Mouse (Mus musculus) midbrain, embryonic 16.5 days (tissue): Measurements from ENCODE around the gene Tmem240. TPM values are rescaled to one million over a fixed set of nuclear protein-coding genes. Genes with fewer than 3 reads are reported as not detected.

Source experiments
- ATAC-seq: fragments of 200-750 bp; cut with Nextera tagmentation; 2 replicates; pipeline ENCODE4 v1.8.0; 2017; ENCODE audit warnings: moderate TSS enrichment
- H3K27ac ChIP-seq: fragments of 300-500 bp; sonication (generic); 2 replicates; pipeline ENCODE4 v1.5.1; 2014; ENCODE audit warnings: mild to moderate bottlenecking, low read length, mixed read lengths
- H3K27me3 ChIP-seq: fragments of 300-500 bp; sonication (generic); 2 replicates; pipeline ENCODE4 v1.6.1; 2014; ENCODE audit warnings: low read depth, low read length, mixed read lengths; ENCODE audit not compliant: control insufficient read depth, insufficient read depth
- H3K36me3 ChIP-seq: fragments of 300-500 bp; sonication (generic); 2 replicates; pipeline ENCODE4 v1.6.1; 2014; ENCODE audit warnings: mild to moderate bottlenecking, low read length, moderate library complexity, mixed read lengths; ENCODE audit not compliant: control insufficient read depth, insufficient read depth
- H3K4me1 ChIP-seq: fragments of 300-500 bp; sonication (generic); 2 replicates; pipeline ENCODE4 v1.6.1; 2014; ENCODE audit warnings: mild to moderate bottlenecking, low read length, mixed read lengths; ENCODE audit not compliant: control insufficient read depth, insufficient read depth
- H3K4me2 ChIP-seq: fragments of 300-500 bp; sonication (generic); 2 replicates; pipeline ENCODE4 v1.6.1; 2014; ENCODE audit warnings: mild to moderate bottlenecking, low read length, mixed read lengths
- H3K4me3 ChIP-seq: fragments of 300-500 bp; sonication (generic); 2 replicates; pipeline ENCODE4 v1.5.1; 2014; ENCODE audit warnings: low read depth, mild to moderate bottlenecking, low read length, moderate library complexity, mixed read lengths
- H3K9ac ChIP-seq: fragments of 300-500 bp; sonication (generic); 2 replicates; pipeline ENCODE4 v1.6.1; 2014; ENCODE audit warnings: low read depth, low read length, mixed read lengths
- H3K9me3 ChIP-seq: fragments of 300-500 bp; sonication (generic); replicated peaks from 2 replicates; pipeline ENCODE4 v1.6.1; 2014; ENCODE audit warnings: mild to moderate bottlenecking, low read length, mixed read lengths; ENCODE audit not compliant: control insufficient read depth, poor library complexity, severe bottlenecking
- WGBS: fragments of 180-500 bp; shearing (Covaris S2); extraction: QIAGEN DNeasy Blood & Tissue Kit; methylation state at CpG from one replicate; pipeline ENCODE4 v1.1.7; 2014; 5-methylcytosine and 5-hydroxymethylcytosine counted together
- polyA plus RNA-seq: library from polyadenylated mRNA; unstranded; fragments of >200 nt; fragmentation: Nextera tagmentation; extraction: Ambion mirVana; gene quantifications from 2 replicates; pipeline ENCODE4 v1.2.1, GENCODE M21; 2015

The Tmem240 gene
- polyA plus RNA-seq, 1 experiment from 2014 or later, result 25.3 TPM

DNA sequence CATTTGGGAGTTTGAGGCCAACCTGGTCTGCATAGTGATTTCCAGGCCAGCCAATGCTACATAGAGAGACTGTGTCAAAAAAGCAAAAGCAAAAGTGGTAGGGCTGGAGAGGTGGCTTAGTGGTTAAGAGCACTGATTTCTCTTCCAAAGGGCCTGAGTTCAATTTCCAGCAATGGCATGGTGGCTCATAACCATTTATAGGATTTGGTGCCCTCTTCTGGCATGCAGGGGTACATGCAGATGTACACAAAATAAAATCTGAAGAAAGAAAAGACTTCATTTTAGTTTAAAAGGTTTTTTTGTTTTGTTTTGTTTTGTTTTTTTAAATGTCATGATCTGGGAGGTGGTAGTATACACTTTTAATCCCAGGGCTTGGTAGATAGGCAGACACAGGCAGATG lies 34.2 kb upstream of the Tmem240 start:
- H3K4me1 ChIP-seq, result peaks cover 19% of the 10 kb centered on the region
- H3K9me3 ChIP-seq, result no peaks in the 10 kb centered on the region
- no peak for ATAC-seq
- no peak overlapping the region for H3K9ac ChIP-seq
- H3K27ac ChIP-seq, result no peak overlapping the region
- H3K4me3 ChIP-seq, result no peak overlapping the region
- no peak overlapping the region for H3K4me2 ChIP-seq
- H3K36me3 ChIP-seq, result no peaks in the 10 kb centered on the region
- H3K27me3 ChIP-seq, result no peaks in the 10 kb centered on the region

GRCm38 (mm10) chr4:155703425-155703929 lies 31.1 kb upstream of the Tmem240 start:
- no peaks in the 10 kb centered on the region for H3K36me3 ChIP-seq
- peaks cover 15% of the 10 kb centered on the region for H3K4me1 ChIP-seq
- H3K9me3 ChIP-seq, result no peaks in the 10 kb centered on the region
- no peak for ATAC-seq
- 97% methylated on average over 4 of the region's 4 CpGs for WGBS
- H3K27me3 ChIP-seq, result no peaks in the 10 kb centered on the region
- H3K9ac ChIP-seq, result no peak overlapping the region
- no peak overlapping the region for H3K27ac ChIP-seq
- no peak overlapping the region for H3K4me3 ChIP-seq
- H3K4me2 ChIP-seq, result no peak overlapping the region

- peaks cover 18% of the 10 kb centered on the region for H3K4me1 ChIP-seq
- H3K9me3 ChIP-seq, result no peaks in the 10 kb centered on the region
- 1% methylated on average over 83 of the region's 83 CpGs for WGBS
- peak within 1 kb of the TSS; percentile 96 for H3K27ac ChIP-seq
- peak within 1 kb of the TSS; percentile 96 for H3K9ac ChIP-seq
- H3K4me2 ChIP-seq, result peak within 1 kb of the TSS; percentile 93
- H3K36me3 ChIP-seq, result no peaks in the 10 kb centered on the region
- peak within 1 kb of the TSS; percentile 97 for H3K4me3 ChIP-seq
- H3K27me3 ChIP-seq, result no peaks in the 10 kb centered on the region
- peak; percentile 96 for ATAC-seq
These were observed 29.6 kb upstream of the Tmem240 start, which contains the start of gene Ssu72 for GRCm38 (mm10) chr4:155704721-155705591. Gene Ssu72 (plus strand): TSS chr4:155704800.

DNA sequence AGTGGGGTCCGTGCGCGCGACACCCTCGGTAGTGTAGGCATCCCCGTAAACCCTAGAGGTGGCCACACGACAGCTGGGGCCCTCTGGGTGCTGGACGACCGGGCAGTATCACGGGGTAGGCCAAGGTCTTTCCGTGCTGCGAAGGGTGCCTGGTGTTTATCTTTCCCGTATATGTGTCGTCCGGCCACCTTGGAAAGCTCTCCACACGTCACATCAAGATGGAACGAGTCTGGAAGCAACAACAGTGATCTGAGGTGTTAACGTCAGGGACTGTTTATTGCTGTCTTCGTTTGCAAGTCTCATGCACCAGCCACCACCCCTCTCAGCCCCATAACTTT lies 29.0 kb upstream of the Tmem240 start:
- WGBS, result under 1% methylated on average over 19 of the region's 19 CpGs
- ATAC-seq, result no peak
- Histone ChIP-seq H3K4me3 (peak overlapping the region; percentile 97), H3K36me3 (no peaks in the 10 kb centered on the region), H3K9me3 (no peaks in the 10 kb centered on the region), H3K27ac (peak overlapping the region; percentile 96), H3K4me1 (peaks cover 18% of the 10 kb centered on the region), H3K27me3 (no peaks in the 10 kb centered on the region), H3K4me2 (peak overlapping the region; percentile 85), H3K9ac (peak overlapping the region; percentile 96)

DNA sequence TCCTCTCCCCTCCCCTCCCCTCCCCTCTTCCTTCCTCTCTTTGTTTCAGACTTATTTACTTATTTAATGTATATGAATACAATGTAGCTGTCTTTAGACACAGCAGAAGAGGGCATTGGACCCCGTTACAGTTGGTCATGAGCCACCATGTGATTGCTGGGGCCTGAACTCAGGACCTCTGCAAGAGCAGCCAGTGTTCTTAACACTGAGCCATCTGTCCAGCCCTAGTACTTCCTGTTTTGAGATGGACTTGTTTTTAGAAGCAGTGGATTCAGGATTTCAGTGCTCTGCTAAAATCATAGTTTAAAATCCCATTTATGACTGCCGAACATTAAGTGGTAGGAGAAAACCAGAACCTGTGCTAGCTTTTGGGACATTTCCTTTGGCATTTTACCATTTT lies 26.0 kb upstream of the Tmem240 start:
- no peak for ATAC-seq
- no peaks in the 10 kb centered on the region for H3K36me3 ChIP-seq
- no peak overlapping the region for H3K27ac ChIP-seq
- 85% methylated on average over 2 of the region's 2 CpGs for WGBS
- H3K4me1 ChIP-seq, result peaks cover 21% of the 10 kb centered on the region
- H3K9me3 ChIP-seq, result no peaks in the 10 kb centered on the region
- H3K27me3 ChIP-seq, result no peaks in the 10 kb centered on the region
- H3K4me3 ChIP-seq, result no peak overlapping the region
- H3K4me2 ChIP-seq, result no peak overlapping the region
- no peak overlapping the region for H3K9ac ChIP-seq

- no peak for ATAC-seq
- Histone ChIP-seq H3K4me1 (peaks cover 21% of the 10 kb centered on the region), H3K4me2 (no peak overlapping the region), H3K9ac (no peak overlapping the region), H3K4me3 (no peak overlapping the region), H3K27me3 (no peaks in the 10 kb centered on the region), H3K27ac (no peak overlapping the region), H3K36me3 (no peaks in the 10 kb centered on the region), H3K9me3 (no peaks in the 10 kb centered on the region)
These were observed 25.6 kb upstream of the Tmem240 start for GRCm38 (mm10) chr4:155708988-155709387.

DNA sequence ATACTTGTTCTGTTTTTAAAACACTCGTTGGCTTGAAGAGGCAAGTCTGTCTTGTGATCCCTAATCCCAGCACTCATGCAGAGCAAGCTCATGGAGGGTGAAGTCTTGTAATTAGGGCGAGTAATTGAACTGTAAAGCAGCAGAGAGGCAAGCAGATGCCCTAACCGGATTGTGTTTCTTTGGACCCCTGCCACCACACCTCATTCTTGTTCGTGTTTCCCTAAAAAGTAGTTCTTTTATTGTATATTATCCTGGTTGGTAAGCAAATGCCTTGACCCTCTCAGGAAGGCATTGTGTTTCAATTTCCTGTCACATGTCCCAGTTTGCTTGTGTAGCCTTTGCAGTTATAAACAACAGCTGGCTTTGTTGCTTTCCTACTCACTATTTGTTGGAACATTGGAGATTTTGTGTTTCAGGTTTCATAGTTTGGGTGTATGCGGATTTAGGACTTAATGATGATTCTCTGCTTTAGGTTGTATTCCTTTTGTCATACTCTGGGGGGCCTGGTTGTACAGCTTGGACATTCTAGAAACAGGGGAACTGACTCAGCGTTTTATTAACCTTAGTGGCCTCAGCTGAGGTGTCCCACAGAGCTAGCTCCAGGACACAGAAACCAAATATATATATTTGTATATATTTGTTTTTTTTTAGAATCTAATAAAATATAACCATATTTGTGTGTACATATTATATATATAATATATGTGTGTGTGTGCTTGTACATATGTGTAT lies 23.9 kb upstream of the Tmem240 start:
- Histone ChIP-seq H3K9me3 (no peaks in the 10 kb centered on the region), H3K27me3 (no peaks in the 10 kb centered on the region), H3K9ac (no peak overlapping the region), H3K4me3 (no peak overlapping the region), H3K4me1 (peaks cover 16% of the 10 kb centered on the region), H3K4me2 (no peak overlapping the region), H3K27ac (0 out of 2 replicates have a peak overlapping the region, but pooled peaks have one; percentile 28), H3K36me3 (peaks cover under 1% of the 10 kb centered on the region; the same call in 1 of the 2 replicates)
- no peak for ATAC-seq
- WGBS, result 57% methylated on average over 6 of the region's 6 CpGs

- no peak overlapping the region for H3K9ac ChIP-seq
- H3K27ac ChIP-seq, result no peak overlapping the region
- H3K4me3 ChIP-seq, result no peak overlapping the region
- H3K4me1 ChIP-seq, result no peaks in the 10 kb centered on the region
- no peak for ATAC-seq
- no peaks in the 10 kb centered on the region for H3K9me3 ChIP-seq
- 52% methylated on average over 4 of the region's 4 CpGs for WGBS
- no peaks in the 10 kb centered on the region for H3K27me3 ChIP-seq
- no peak overlapping the region for H3K4me2 ChIP-seq
- H3K36me3 ChIP-seq, result peaks cover 6% of the 10 kb centered on the region; the same call in 1 of the 2 replicates
These were observed 12.9 kb upstream of the Tmem240 start for GRCm38 (mm10) chr4:155721668-155722083.

- 47% methylated on average over 2 of the region's 2 CpGs for WGBS
- no peak overlapping the region for H3K27ac ChIP-seq
- no peak for ATAC-seq
These were observed 6.6 kb upstream of the Tmem240 start for GRCm38 (mm10) chr4:155727993-155728392.

More at GRCm38 (mm10) chr4:155727993-155728392, 6.6 kb upstream of the Tmem240 start:
- Histone ChIP-seq H3K9ac (no peak overlapping the region), H3K27me3 (no peaks in the 10 kb centered on the region), H3K9me3 (no peaks in the 10 kb centered on the region), H3K4me1 (no peaks in the 10 kb centered on the region; the same call in 1 of the 2 replicates), H3K4me3 (no peak overlapping the region), H3K4me2 (no peak overlapping the region), H3K36me3 (peaks cover 3% of the 10 kb centered on the region)
